Mouse (Mus musculus) brain, embryonic 14.5 days (tissue): Measurements from ENCODE around the gene Parvg.

ENCODE experiments used
- CTCF ChIP-seq: fragments of 200-500 bp; IDR thresholded peaks from 2 replicates; pipeline ENCODE4 v1.5.1; 2012; ENCODE audit warnings: inconsistent platforms, mild to moderate bottlenecking, moderate library complexity, borderline replicate concordance; ENCODE audit not compliant: insufficient read depth, insufficient read length; ENCODE audit errors: extremely low read depth
- POLR2A ChIP-seq: fragments of 200-500 bp; IDR thresholded peaks from 2 replicates; pipeline ENCODE4 v1.6.1; 2012; ENCODE audit warnings: mild to moderate bottlenecking, inconsistent platforms, borderline replicate concordance; ENCODE audit not compliant: poor library complexity, insufficient read depth, insufficient read length, severe bottlenecking; ENCODE audit errors: extremely low read depth

DNA sequence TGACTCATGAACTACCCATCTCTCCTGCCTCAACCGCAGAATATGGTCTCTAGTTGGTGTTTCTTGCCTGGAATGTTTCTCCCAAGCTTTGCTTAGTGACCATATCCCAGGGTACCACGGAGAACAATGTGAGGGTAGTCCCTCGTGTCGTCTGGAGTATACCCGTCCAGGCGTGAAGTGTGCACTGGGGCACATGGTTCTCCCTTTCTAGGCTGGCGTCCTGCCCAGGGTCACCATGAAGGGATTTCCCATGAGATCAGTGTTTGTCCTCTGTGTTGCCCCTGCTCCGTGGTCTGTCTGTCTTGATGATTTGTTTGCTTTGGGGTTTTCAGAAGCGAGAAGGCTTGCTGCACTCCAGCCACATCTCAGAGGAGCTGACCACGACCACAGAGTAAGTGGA is 28.6 kb upstream of the Parvg start:
- no peak for TF ChIP-seq POLR2A
- TF ChIP-seq CTCF, result no peak
